ENCODE assay signal across 9 mouse cellular contexts in the genomic region with DNA sequence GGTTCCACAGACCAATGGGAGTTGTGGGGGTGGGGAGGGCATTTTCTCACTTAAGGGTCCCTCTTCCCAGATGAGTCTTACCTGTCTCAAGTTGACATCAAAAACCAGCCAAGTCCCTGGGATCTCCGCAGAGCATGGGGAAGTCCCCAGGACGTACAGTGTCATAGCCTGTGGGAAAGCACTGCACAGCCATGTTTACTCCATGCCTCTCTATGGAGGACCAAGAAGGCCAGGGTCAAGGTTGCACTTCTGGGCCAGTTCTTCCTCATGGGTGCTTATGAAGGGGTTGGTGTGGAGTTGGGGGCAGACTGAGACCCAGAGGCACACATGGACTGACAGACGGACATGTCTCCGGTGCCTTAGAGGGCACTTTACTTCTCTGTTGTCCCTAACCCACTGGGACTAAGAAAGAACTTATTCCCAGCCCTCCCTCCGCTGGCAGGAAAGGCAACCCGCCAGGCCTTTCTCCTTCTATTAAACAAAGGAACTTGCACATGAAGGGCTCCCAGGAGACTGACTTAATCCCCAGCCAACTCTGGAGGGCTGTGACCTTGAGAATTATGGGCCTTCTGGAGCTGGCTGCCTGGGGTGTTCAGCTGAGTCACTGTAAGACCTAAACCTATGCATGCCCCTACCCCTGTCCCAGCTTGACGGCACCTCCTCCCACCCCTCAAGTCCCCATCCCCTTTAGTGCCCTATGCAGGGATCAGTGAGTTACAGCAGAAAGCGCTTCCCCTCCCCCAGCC.
DNase-seq lines count a peak whose midpoint lies in the region; ATAC-seq and TF ChIP-seq lines count a peak whose summit lies in the region.
"Had no signal": no experiment of that assay in that cellular context is flagged by ENCODE, and none has a peak within 500 bp of the region (broad histone marks: within the 10 kb centered on the region; RNA-seq: fewer than 3 reads in every experiment).

No protein-coding gene starts in this region.

- H3K9ac ChIP-seq in kidney, postnatal 0 days (ENCODE audit: low read depth, low read length), result no peak overlapping the region

- DNase-seq in layer of hippocampus, adult 2 months (ENCODE audit: low spot score in 2 of 2), result no peak
- DNase-seq in layer of hippocampus, adult 11-12 months (ENCODE audit: low spot score), result no peak
- no peak for DNase-seq in heart, embryonic 10.5 days (ENCODE audit: low spot score)
- peak; percentile 59 for DNase-seq in kidney, postnatal 0 days (ENCODE audit: low spot score)
- peak; percentile 33 for DNase-seq in retina, postnatal 1 day
- DNase-seq in spleen, postnatal 4 days (ENCODE audit: low spot score in 2 of 2), result no peak
- DNase-seq in spleen, postnatal 36 days (ENCODE audit: low spot score in 2 of 2), result no peak
- no peak for DNase-seq in spleen, postnatal 10 days (ENCODE audit: low spot score in 2 of 2)

- WGBS in heart, embryonic 10.5 days, result 56% methylated on average over 8 of the region's 8 CpGs
- WGBS in kidney, postnatal 0 days, result 58% methylated on average over 8 of the region's 8 CpGs

- no peak overlapping the region for H3K4me3 ChIP-seq in layer of hippocampus, adult 2 months
- no peak overlapping the region for H3K4me3 ChIP-seq in heart, embryonic 10.5 days
- H3K4me3 ChIP-seq in kidney, postnatal 0 days (replicated peaks; ENCODE audit: low read depth, low read length), result no peak overlapping the region

- no peak for TF ChIP-seq CTCF in layer of hippocampus, adult 2 months (conservative IDR thresholded peaks at IDR 0.05)
- TF ChIP-seq CTCF in kidney, postnatal 0 days (IDR thresholded peaks at IDR 0.05; ENCODE audit: low read depth), result no peak

- H3K4me2 ChIP-seq in kidney, postnatal 0 days (ENCODE audit: low read length), result no peak overlapping the region

- peak overlapping the region; percentile 44; the same call in 1 of the 2 replicates for H3K27ac ChIP-seq in layer of hippocampus, adult 2 months
- peak overlapping the region; percentile 87 for H3K27ac ChIP-seq in heart, embryonic 10.5 days
- H3K27ac ChIP-seq in kidney, postnatal 0 days, result peak overlapping the region; percentile 77

- no peaks in the 10 kb centered on the region for H3K36me3 ChIP-seq in heart, embryonic 10.5 days
- no peaks in the 10 kb centered on the region for H3K36me3 ChIP-seq in kidney, postnatal 0 days (ENCODE audit: insufficient read depth, low read length)

- no peaks in the 10 kb centered on the region for H3K27me3 ChIP-seq in heart, embryonic 10.5 days (ENCODE audit: insufficient read depth, poor library complexity, severe bottlenecking)
- H3K27me3 ChIP-seq in kidney, postnatal 0 days (ENCODE audit: insufficient read depth, low read length), result no peaks in the 10 kb centered on the region
- H3K27me3 ChIP-seq: Patski had no signal

- peaks cover 50% of the 10 kb centered on the region for H3K4me1 ChIP-seq in heart, embryonic 10.5 days
- peaks cover 14% of the 10 kb centered on the region for H3K4me1 ChIP-seq in kidney, postnatal 0 days (replicated peaks; ENCODE audit: insufficient read depth, low read length)

- no peak for ATAC-seq in kidney, postnatal 0 days (replicated peaks; ENCODE audit: low FRiP score, low read depth)
- ATAC-seq: Patski had no signal

- no peaks in the 10 kb centered on the region for H3K9me3 ChIP-seq in heart, embryonic 10.5 days
- no peaks in the 10 kb centered on the region for H3K9me3 ChIP-seq in kidney, postnatal 0 days (replicated peaks; ENCODE audit: low read length)

Comparison
In these comparisons a context has a peak if more than half of its experiments do, and no peak if none do; other contexts are left out.
1. DNase-seq: peak in kidney, postnatal 0 days (single experiment) and retina, postnatal 1 day (single experiment); none in layer of hippocampus, adult 2 months (0 of 2), layer of hippocampus, adult 11-12 months (single experiment), heart, embryonic 10.5 days (single experiment), spleen, postnatal 4 days (0 of 2), spleen, postnatal 36 days (0 of 2) and spleen, postnatal 10 days (0 of 2).
2. Peak in every context shown above with its lines, with median percentiles within 50 percentile points of each other: H3K27ac ChIP-seq.